Mouse (Mus musculus): ENCODE measurements around the gene Arl6ip5. TPM values are rescaled to one million over a fixed set of nuclear protein-coding genes. Genes with fewer than 3 reads are reported as not detected.

Arl6ip5 gene
- polyA plus RNA-seq, 1 experiment from 2014 or later = 91.9 TPM

DNA sequence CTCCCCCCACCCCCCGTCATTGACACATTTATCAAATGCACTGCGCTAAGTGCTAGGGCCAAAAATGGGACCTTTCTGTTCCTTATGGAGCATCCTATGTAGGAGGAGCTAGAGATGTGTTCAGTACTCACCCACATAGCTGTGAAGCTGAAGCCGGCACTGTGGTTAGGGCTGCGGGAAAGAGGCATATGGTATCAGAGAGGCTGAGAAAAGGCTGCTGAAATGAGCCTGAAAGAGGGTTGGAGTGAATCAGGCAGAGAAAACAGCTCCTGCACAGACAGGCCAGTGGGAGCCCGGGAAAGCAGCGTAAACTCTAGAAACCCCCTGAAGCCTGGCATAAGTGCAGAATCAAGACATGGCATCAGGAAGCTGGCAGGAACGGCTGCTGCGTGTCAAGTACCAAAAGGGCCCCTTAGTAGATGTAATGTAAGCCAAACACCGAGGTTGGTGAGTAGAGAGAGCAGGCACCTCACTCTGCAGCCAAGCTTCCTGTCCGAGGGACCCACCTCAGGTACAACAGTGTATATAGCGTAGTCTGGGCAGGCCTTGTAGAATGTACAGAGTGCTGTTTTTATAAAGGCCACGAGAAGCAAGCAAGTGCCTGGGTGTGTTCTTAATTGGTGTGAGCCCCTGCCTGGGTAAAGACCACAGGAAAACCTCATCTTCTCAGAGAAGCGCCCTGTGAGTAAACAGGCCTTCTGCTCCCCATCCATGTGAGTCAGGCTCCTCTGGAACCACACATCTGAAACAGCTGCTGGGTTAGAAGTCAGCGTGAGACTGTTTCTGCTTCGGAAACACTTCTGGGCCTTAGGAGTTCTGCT lies 10.9 kb downstream of the Arl6ip5 start:
- Histone ChIP-seq H3K4me3 (ENCODE audit: low read depth, low read length) (no peak overlapping the region), H3K4me1 (ENCODE audit: insufficient read depth, low read depth, low read length) (0 out of 2 replicates have a peak, but pooled peaks cover 4% of the 10 kb centered on the region), H3K4me2 (replicated peaks; ENCODE audit: low read depth, low read length) (no peak overlapping the region), H3K9ac (replicated peaks; ENCODE audit: low read depth) (no peak overlapping the region), H3K9me3 (ENCODE audit: low read length) (no peaks in the 10 kb centered on the region), H3K27ac (ENCODE audit: low read length) (no peak overlapping the region), H3K36me3 (ENCODE audit: insufficient read depth, low read length) (no peaks in the 10 kb centered on the region), H3K27me3 (replicated peaks; ENCODE audit: insufficient read depth, low read length) (no peaks in the 10 kb centered on the region)
- TF ChIP-seq CTCF (IDR thresholded peaks at IDR 0.05) (no peak), EP300 (IDR thresholded peaks at IDR 0.05) (no peak)
- ATAC-seq (no peak), DNase-seq (ENCODE audit: low spot score) (no peak)
- WGBS = 53% methylated on average over 15 of the region's 15 CpGs

DNA sequence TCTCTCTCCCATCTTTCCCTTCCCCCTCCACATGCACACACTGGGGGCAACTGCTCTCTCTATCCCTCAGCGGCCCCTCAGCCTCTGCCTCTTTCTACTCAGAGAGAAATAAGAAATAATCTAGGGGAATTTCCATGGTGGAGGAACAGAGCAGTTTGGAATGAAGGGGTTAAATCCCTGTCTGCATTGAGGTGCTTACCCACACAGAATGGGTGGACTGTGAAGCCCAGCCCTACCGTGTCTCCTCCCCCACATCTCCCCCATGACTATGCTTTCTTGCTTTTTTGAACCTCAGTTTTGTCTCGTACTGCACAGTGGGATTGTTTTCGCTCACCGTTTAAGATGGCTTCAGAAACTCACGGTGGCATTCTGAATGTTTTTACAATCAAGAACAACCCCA lies 11.8 kb downstream of the Arl6ip5 start:
- TF ChIP-seq EP300 (IDR thresholded peaks at IDR 0.05) (no peak), CTCF (IDR thresholded peaks at IDR 0.05) (no peak)
- no peaks in the 10 kb centered on the region for H3K36me3 ChIP-seq (ENCODE audit: insufficient read depth, low read length)
- ATAC-seq (no peak), DNase-seq (ENCODE audit: low spot score) (no peak)
- H3K4me1 ChIP-seq (ENCODE audit: insufficient read depth, low read depth, low read length) = 0 out of 2 replicates have a peak, but pooled peaks cover 4% of the 10 kb centered on the region
- no peaks in the 10 kb centered on the region for H3K9me3 ChIP-seq (ENCODE audit: low read length)
- 55% methylated on average over 6 of the region's 6 CpGs for WGBS
- H3K4me3 ChIP-seq (ENCODE audit: low read depth, low read length) = no peak overlapping the region
- no peak overlapping the region for H3K9ac ChIP-seq (replicated peaks; ENCODE audit: low read depth)
- H3K27me3 ChIP-seq (replicated peaks; ENCODE audit: insufficient read depth, low read length) = no peaks in the 10 kb centered on the region
- H3K4me2 ChIP-seq (replicated peaks; ENCODE audit: low read depth, low read length) = no peak overlapping the region
- H3K27ac ChIP-seq (ENCODE audit: low read length) = no peak overlapping the region

DNA sequence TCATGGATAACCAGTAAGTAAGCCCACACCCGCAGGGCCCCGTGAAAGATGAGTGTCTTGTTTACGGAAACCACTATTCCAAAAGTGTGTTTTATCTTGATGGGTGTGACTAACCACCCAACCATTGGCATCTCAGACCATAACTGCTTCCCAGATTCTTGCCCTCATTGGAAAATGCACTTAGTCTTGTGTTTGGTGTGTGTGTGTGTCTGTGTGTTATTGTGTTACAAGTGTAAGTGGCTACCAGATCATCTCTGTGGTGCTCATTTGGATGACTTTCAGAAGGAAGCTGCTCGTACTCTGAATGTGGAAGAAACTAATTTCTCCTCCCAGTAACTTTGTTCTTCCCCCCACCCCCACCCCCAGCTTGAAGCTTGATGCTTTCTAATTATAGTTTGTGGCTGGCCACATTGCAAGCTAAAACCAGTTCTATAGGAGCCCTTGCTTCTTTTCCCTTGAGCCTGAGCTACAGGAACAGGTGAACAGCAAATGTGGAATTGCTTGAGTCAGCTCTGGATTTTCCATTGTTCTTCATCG lies 12.5 kb downstream of the Arl6ip5 start:
- H3K4me3 ChIP-seq (ENCODE audit: low read depth, low read length) = no peak overlapping the region
- TF ChIP-seq EP300 (IDR thresholded peaks at IDR 0.05) (no peak), CTCF (IDR thresholded peaks at IDR 0.05) (no peak)
- no peak overlapping the region for H3K4me2 ChIP-seq (replicated peaks; ENCODE audit: low read depth, low read length)
- H3K4me1 ChIP-seq (ENCODE audit: insufficient read depth, low read depth, low read length) = 0 out of 2 replicates have a peak, but pooled peaks cover 4% of the 10 kb centered on the region
- H3K9ac ChIP-seq (replicated peaks; ENCODE audit: low read depth) = no peak overlapping the region
- H3K9me3 ChIP-seq (ENCODE audit: low read length) = no peaks in the 10 kb centered on the region
- no peak overlapping the region for H3K27ac ChIP-seq (ENCODE audit: low read length)
- H3K36me3 ChIP-seq (ENCODE audit: insufficient read depth, low read length) = no peaks in the 10 kb centered on the region
- H3K27me3 ChIP-seq (replicated peaks; ENCODE audit: insufficient read depth, low read length) = no peaks in the 10 kb centered on the region
- DNase-seq (ENCODE audit: low spot score) (no peak), ATAC-seq (no peak)
- WGBS = 41% methylated on average over 5 of the region's 5 CpGs

DNA sequence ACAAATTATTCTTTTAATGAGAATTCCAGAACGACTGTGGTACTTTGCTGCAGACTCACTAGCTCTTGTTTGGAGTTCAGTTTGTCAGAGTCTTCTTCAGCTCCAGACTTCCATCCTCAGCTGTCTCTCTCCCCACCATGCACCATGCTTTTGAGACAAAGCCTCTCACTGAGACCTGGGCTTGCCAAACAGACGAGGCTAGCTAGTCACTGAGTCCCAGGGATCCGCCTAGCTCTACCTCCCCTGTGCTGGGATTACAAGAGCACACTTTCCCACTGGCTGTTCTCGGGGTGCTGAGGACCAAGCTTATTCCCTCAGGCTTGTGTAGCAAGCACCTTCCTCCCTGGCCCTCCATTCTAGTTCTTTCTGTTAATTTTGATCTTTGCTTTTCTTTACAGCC lies 13.1 kb downstream of the Arl6ip5 start:
- no peaks in the 10 kb centered on the region for H3K36me3 ChIP-seq (ENCODE audit: insufficient read depth, low read length)
- no peak overlapping the region for H3K4me3 ChIP-seq (ENCODE audit: low read depth, low read length)
- H3K9me3 ChIP-seq (ENCODE audit: low read length) = no peaks in the 10 kb centered on the region
- no peak overlapping the region for H3K27ac ChIP-seq (ENCODE audit: low read length)
- H3K27me3 ChIP-seq (replicated peaks; ENCODE audit: insufficient read depth, low read length) = no peaks in the 10 kb centered on the region
- ATAC-seq = no peak
- H3K4me1 ChIP-seq (ENCODE audit: insufficient read depth, low read depth, low read length) = 0 out of 2 replicates have a peak, but pooled peaks cover 4% of the 10 kb centered on the region
- no peak for TF ChIP-seq CTCF (IDR thresholded peaks at IDR 0.05)
- TF ChIP-seq EP300 (IDR thresholded peaks at IDR 0.05) = no peak
- DNase-seq (ENCODE audit: low spot score) = no peak
- no peak overlapping the region for H3K9ac ChIP-seq (replicated peaks; ENCODE audit: low read depth)
- WGBS = 83% methylated on average over 4 of the region's 4 CpGs
- no peak overlapping the region for H3K4me2 ChIP-seq (replicated peaks; ENCODE audit: low read depth, low read length)

DNA sequence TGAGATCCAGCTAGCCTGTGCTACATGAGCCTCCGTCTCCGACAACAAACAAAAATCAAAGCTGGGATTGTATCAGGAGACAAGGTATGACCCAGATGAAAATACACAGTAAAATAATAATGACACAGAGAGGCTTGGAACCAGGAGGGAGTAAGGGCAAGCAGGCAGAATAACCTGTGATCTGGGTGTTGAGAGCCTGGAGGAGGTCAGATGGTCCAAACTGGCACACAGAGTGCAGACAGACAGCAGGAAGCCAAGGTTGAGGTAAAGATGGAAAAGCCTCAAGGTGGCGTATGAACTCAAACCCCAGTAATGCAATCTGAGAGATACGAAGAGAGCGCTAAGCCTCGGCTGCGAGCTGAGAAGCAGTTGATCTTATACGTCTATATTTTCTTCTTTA lies 14.0 kb downstream of the Arl6ip5 start:
- Histone ChIP-seq H3K27me3 (replicated peaks; ENCODE audit: insufficient read depth, low read length) (no peaks in the 10 kb centered on the region), H3K9ac (replicated peaks; ENCODE audit: low read depth) (no peak overlapping the region), H3K4me3 (ENCODE audit: low read depth, low read length) (no peak overlapping the region), H3K4me2 (replicated peaks; ENCODE audit: low read depth, low read length) (no peak overlapping the region), H3K9me3 (ENCODE audit: low read length) (no peaks in the 10 kb centered on the region), H3K27ac (ENCODE audit: low read length) (no peak overlapping the region), H3K36me3 (ENCODE audit: insufficient read depth, low read length) (peaks cover 1% of the 10 kb centered on the region; the same call in 1 of the 2 replicates), H3K4me1 (ENCODE audit: insufficient read depth, low read depth, low read length) (0 out of 2 replicates have a peak, but pooled peaks cover 4% of the 10 kb centered on the region)
- DNase-seq (ENCODE audit: low spot score) (no peak), ATAC-seq (no peak)
- no peak for TF ChIP-seq EP300 (IDR thresholded peaks at IDR 0.05)
- TF ChIP-seq CTCF (IDR thresholded peaks at IDR 0.05) = no peak
- WGBS = 90% methylated on average over 8 of the region's 8 CpGs

DNA sequence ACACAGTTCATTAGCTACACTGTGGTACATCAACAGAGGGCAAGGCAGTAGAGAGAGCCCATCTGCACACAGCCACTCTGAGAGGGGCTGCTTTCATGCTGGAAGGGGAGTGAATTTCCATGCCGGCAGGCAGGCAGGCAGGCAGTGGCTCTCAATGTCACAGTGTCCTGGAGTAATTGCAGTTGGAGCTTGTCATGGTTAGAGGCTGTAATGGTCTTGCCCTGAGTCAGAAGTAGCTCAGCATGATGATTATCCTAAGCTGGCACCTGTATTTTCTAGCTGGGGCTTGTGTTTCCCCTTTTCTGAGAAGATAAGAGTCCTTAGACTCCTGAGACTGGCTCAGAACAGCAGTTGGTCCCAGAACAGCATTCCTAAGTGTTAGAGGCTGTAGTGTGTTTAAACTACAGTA lies 15.6 kb downstream of the Arl6ip5 start:
- Histone ChIP-seq H3K4me1 (ENCODE audit: insufficient read depth, low read depth, low read length) (0 out of 2 replicates have a peak, but pooled peaks cover 3% of the 10 kb centered on the region), H3K4me2 (replicated peaks; ENCODE audit: low read depth, low read length) (no peak overlapping the region), H3K9ac (replicated peaks; ENCODE audit: low read depth) (no peak overlapping the region), H3K36me3 (ENCODE audit: insufficient read depth, low read length) (peaks cover 16% of the 10 kb centered on the region; the same call in 1 of the 2 replicates), H3K27me3 (replicated peaks; ENCODE audit: insufficient read depth, low read length) (no peaks in the 10 kb centered on the region), H3K27ac (ENCODE audit: low read length) (no peak overlapping the region), H3K4me3 (ENCODE audit: low read depth, low read length) (no peak overlapping the region), H3K9me3 (ENCODE audit: low read length) (no peaks in the 10 kb centered on the region)
- TF ChIP-seq CTCF (IDR thresholded peaks at IDR 0.05) (no peak), EP300 (IDR thresholded peaks at IDR 0.05) (no peak)
- ATAC-seq (peak; percentile 55; the same call in 1 of the 2 replicates), DNase-seq (ENCODE audit: low spot score) (no peak)
- WGBS = 46% methylated on average over 1 of the region's 1 CpGs
